Comparison of ENCODE assay signal across 10 mouse cellular contexts in genomic region chr12:29534326-29534725, GRCm38 (mm10). TPM values are rescaled to one million over a fixed set of nuclear protein-coding genes. Genes with fewer than 3 reads are reported as not detected.
DNase-seq lines count a peak whose midpoint lies in the region; ATAC-seq and TF ChIP-seq lines count a peak whose summit lies in the region.
"Had no signal": no experiment of that assay in that cellular context is flagged by ENCODE, and none has a peak within 500 bp of the region (broad histone marks: within the 10 kb centered on the region; RNA-seq: fewer than 3 reads in every experiment).

No protein-coding gene starts in this region.

- peak; percentile 39; the same call in 1 of the 2 replicates for ATAC-seq in hindbrain, postnatal 0 days
- ATAC-seq in activated CD4-positive, CD25-positive, alpha-beta regulatory T cell, adult 4 months = no peak
- no peak for ATAC-seq in liver, embryonic 12.5 days

- no peak for TF ChIP-seq POLR2A in olfactory bulb, adult 2 months (IDR thresholded peaks at IDR 0.05; ENCODE audit: insufficient read depth, low read depth, low read length)

- peak overlapping the region; percentile 62 for H3K9ac ChIP-seq in hindbrain, postnatal 0 days (replicated peaks; ENCODE audit: low read length)
- no peak overlapping the region for H3K9ac ChIP-seq in liver, embryonic 12.5 days

- peak; percentile 12 for DNase-seq in embryo, embryonic 10 days (ENCODE audit: low spot score)
- no peak for DNase-seq in embryo, embryonic 9.5 days (ENCODE audit: extremely low spot score)
- peak; percentile 68 for DNase-seq in right cerebral cortex, adult 18-20 months
- DNase-seq in right cerebral cortex, postnatal 14 days = no peak
- peak; percentile 60 for DNase-seq in hindbrain, postnatal 0 days (ENCODE audit: low spot score)
- DNase-seq: lung, postnatal 4 days had no signal

- no peaks in the 10 kb centered on the region for H3K27me3 ChIP-seq in hindbrain, postnatal 0 days (ENCODE audit: insufficient read depth, low read length)
- peaks cover 40% of the 10 kb centered on the region for H3K27me3 ChIP-seq in liver, embryonic 12.5 days (replicated peaks)

- no peaks in the 10 kb centered on the region for H3K9me3 ChIP-seq in hindbrain, postnatal 0 days (ENCODE audit: low read length)
- H3K9me3 ChIP-seq in liver, embryonic 12.5 days (replicated peaks) = no peaks in the 10 kb centered on the region

- peak overlapping the region; percentile 49 for H3K4me3 ChIP-seq in hindbrain, postnatal 0 days (ENCODE audit: low read length)
- peak overlapping the region; percentile 95 for H3K4me3 ChIP-seq in olfactory bulb, adult 2 months (ENCODE audit: insufficient read depth, low read depth, low read length)
- no peak overlapping the region for H3K4me3 ChIP-seq in liver, embryonic 12.5 days

- 0 out of 2 replicates have a peak, but pooled peaks cover 4% of the 10 kb centered on the region for H3K4me1 ChIP-seq in hindbrain, postnatal 0 days (ENCODE audit: insufficient read depth, low read length)
- H3K4me1 ChIP-seq in olfactory bulb, adult 2 months (ENCODE audit: control insufficient read depth, insufficient read depth, low read length) = peaks cover 17% of the 10 kb centered on the region
- H3K4me1 ChIP-seq in liver, embryonic 12.5 days = no peaks in the 10 kb centered on the region

- no peaks in the 10 kb centered on the region for H3K36me3 ChIP-seq in hindbrain, postnatal 0 days (ENCODE audit: insufficient read depth, low read length)
- no peaks in the 10 kb centered on the region for H3K36me3 ChIP-seq in liver, embryonic 12.5 days

- TF ChIP-seq CTCF in hindbrain, postnatal 0 days (IDR thresholded peaks at IDR 0.05; ENCODE audit: low read depth) = no peak
- no peak for TF ChIP-seq CTCF in olfactory bulb, adult 2 months (IDR thresholded peaks at IDR 0.05; ENCODE audit: insufficient read depth, low read depth, low read length)

- peak overlapping the region; percentile 92 for H3K27ac ChIP-seq in hindbrain, postnatal 0 days
- peak overlapping the region; percentile 99 for H3K27ac ChIP-seq in olfactory bulb, adult 2 months (ENCODE audit: insufficient read depth, low read depth, low read length)
- H3K27ac ChIP-seq in liver, embryonic 12.5 days = no peak overlapping the region
- H3K27ac ChIP-seq: kidney, postnatal 0 days had no signal

- 3% methylated on average over 6 of the region's 6 CpGs for WGBS in hindbrain, postnatal 0 days
- WGBS in olfactory bulb, adult 2 months = 3% methylated on average over 6 of the region's 6 CpGs
- 8% methylated on average over 6 of the region's 6 CpGs for WGBS in liver, embryonic 12.5 days (ENCODE audit: insufficient replicate concordance)

- H3K4me2 ChIP-seq in hindbrain, postnatal 0 days (ENCODE audit: low read depth, low read length) = peak overlapping the region; percentile 81
- no peak overlapping the region for H3K4me2 ChIP-seq in liver, embryonic 12.5 days

RNA-seq across cellular contexts. Expression of gene Myt1l, which starts 6.1 kb away (rescaled TPM):
- total RNA-seq in hindbrain, postnatal 0 days (2014; rRNA removed) = 68.6 and 83.0 TPM in 2 replicates
- 163 and 173 TPM in 2 replicates for polyA plus RNA-seq in hindbrain, postnatal 0 days (2015; fragmentation: Nextera tagmentation; extraction: Ambion mirVana)
- polyA plus RNA-seq in olfactory bulb, adult 2 months (2012; ENCODE audit: insufficient read depth, insufficient read length, low replicate concordance, missing spikeins) = 369 TPM in 1 of 2 replicates, not detected in the other
- not detected for polyA plus RNA-seq in activated CD4-positive, CD25-positive, alpha-beta regulatory T cell, adult 4 months (2017; shearing (Covaris generic))
- polyA plus RNA-seq in liver, embryonic 12.5 days (2016; fragmentation: Nextera tagmentation; extraction: Ambion mirVana) = not detected in 2 replicates

Comparison
In these comparisons a context has a peak if more than half of its experiments do, and no peak if none do; other contexts are left out.
1. DNase-seq: peak in embryo, embryonic 10 days (single experiment), right cerebral cortex, adult 18-20 months (single experiment) and hindbrain, postnatal 0 days (single experiment); none in embryo, embryonic 9.5 days (single experiment) and right cerebral cortex, postnatal 14 days (single experiment).
2. RNA of gene Myt1l, which starts 6.1 kb away (polyA plus RNA-seq): 369 TPM in olfactory bulb, adult 2 months and 163 to 173 TPM in hindbrain, postnatal 0 days; not detected in activated CD4-positive, CD25-positive, alpha-beta regulatory T cell, adult 4 months and not detected in liver, embryonic 12.5 days; every median in the first group is over 10 times any median in the second.